Mouse (Mus musculus): Measurements from ENCODE around the gene Abracl.

The Abracl gene

DNA sequence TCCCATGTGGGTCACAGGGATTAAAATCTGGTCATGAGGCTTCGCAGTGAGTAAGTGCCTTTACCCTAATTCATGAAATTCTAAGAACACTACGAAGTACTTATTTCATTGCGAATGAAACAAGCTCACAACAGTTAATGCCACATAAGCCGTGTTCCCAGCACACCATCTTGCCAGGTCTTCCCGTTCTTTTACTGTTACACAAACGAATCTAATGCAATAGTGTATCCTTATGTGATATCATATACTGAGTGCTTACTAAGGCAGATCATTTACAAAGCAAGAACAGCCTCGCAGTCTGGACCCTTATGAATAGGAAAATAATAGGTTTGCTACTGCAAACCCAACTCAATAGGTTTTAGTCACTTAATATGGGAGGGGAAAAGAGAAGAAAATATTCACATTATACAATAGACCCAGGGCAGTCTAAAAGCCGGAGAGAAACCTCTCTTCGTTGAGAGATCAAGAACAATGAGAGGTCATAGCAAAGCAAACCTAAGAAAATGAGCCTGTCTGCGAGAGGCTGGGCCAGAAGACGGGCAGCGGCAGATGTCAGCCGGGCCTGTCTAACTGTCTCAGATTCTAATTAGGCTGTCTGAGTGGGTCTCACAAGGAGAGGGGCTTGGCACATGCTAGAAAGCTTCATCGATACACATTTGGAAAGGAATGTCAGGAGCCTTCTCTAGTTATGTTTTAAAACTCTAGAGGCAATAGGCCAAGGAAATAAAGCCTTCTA is 1.3 kb downstream of the Abracl start:
- DNase-seq (ENCODE audit: low read depth, low spot score) = no peak

- no peak for DNase-seq (ENCODE audit: low read depth, low spot score)
Measured at GRCm38 (mm10) chr10:18020846-18021245, 2.2 kb downstream of the Abracl start.

DNA sequence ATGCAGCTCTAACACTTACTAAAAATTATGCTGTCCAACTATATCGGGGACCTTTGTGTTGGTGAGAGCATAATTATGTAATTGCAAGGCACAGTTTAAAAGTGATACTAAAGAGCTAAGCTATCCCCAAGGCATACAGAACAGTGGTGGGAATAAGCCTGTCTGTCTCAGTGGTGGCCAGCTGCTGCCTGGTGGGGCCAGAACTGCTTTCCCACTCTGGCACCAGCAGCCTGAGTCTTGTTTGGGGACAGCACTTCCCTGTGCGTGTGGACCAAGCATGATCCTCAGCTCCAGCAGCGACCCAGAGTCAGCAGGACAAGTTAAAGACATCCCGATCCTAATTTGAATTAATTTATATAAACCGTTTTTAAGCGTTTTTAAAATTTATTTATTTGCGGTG is 2.6 kb downstream of the Abracl start:
- DNase-seq (ENCODE audit: low read depth, low spot score) = no peak

DNA sequence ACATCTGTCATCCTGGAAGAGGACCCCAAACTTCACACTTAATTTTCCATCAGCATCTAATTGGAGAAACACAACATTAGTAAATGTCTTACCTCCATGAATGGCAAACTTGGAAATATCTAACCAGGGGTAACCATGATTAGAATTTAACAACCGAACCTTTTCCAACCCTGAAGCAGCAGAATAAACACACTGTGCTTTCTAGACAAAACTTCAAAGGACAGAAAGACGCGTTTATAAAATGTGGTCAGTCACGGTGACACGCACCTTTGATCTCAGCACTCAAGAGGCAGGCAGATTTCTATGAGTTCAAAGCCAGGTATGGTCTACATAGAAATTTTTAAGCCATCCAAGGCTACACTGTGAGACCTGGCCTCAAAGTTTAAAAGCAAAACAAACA is 11.3 kb downstream of the Abracl start:
- DNase-seq (ENCODE audit: low read depth, low spot score) = no peak

- DNase-seq (ENCODE audit: low read depth, low spot score) = no peak
Measured at GRCm38 (mm10) chr10:18009744-18010143, 13.3 kb downstream of the Abracl start.

GRCm38 (mm10) chr10:18008118-18008517 is 15.0 kb downstream of the Abracl start:
- no peak for DNase-seq (ENCODE audit: low read depth, low spot score)

DNA sequence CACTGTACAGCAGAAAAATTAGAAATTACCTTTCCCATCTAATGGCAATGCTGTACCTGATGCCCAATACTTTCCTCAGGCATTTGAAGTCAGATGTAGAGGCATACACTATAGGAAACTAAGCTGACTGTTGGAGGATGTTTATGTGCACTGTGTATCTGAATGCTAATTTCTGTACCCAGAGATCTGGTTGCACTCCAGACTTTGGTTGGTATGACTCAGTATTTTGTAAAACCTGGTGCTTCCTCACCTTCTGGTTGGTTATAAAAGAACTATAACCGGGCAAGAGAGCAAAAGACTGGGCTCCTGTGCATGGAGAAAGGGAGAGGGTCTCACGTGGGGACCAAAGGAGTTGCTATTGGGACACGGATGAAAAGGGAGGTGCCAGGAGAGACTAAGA is 15.8 kb downstream of the Abracl start:
- no peak for DNase-seq (ENCODE audit: low read depth, low spot score)

DNA sequence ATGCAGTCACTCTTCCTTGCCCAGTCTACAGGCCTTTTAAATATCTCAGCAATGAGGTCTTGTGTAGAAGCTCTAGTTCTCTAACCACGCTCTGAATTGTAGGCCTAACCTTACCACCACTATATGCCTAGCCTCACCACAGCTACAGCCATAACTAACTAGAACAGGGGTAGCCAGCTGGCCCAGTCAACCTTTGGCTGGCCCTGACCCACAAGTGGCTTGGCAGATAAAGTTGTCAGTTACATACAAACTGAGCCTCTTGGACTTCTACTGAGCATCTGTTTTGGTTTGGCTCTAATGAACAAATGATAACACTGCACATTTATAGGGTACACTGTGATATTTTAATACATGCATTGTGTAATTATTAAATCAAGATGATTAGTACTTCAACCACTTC is 16.3 kb downstream of the Abracl start:
- DNase-seq (ENCODE audit: low read depth, low spot score) = no peak

DNA sequence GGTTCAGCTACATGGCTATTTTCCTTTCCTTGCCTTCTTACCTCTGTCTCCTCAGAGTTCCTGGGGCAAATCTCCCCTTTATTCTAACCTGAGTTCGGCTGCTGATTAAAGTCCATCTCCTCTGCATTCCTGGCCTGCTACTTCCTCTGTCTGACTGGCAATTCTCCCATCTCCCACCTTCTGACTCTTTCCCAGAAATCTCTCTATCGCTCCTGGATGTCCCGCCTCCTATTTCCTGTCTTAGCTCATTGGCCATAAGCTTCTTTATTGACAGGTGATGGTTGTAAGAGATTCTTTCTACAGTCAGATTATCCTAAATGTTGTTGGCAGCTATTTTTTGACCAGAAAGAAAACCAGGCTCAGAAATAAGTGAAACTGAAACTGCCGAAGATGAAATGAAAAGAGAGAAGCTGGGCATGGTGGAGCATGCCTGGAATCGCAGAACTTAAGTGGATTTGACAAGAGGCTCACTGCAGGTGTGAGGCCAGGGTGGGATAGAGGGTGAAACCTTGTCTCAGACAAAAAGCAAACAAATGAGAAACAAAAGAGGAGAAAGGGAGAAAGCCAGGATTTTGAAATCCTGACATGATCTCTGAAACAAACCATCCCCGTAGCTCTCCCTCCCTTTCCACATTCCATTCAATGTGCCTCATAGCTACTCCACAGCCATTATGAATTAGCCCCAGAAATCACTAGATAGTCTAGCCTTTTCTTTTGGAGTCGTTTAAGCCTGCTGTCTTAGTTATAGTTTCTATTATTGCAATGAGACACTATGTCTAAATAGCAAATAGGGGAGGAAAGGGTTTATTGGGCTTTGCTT is 17.7 kb downstream of the Abracl start:
- DNase-seq (ENCODE audit: low read depth, low spot score) = no peak

GRCm38 (mm10) chr10:18003966-18004637 is 19.0 kb downstream of the Abracl start:
- no peak for DNase-seq (ENCODE audit: low read depth, low spot score)

DNA sequence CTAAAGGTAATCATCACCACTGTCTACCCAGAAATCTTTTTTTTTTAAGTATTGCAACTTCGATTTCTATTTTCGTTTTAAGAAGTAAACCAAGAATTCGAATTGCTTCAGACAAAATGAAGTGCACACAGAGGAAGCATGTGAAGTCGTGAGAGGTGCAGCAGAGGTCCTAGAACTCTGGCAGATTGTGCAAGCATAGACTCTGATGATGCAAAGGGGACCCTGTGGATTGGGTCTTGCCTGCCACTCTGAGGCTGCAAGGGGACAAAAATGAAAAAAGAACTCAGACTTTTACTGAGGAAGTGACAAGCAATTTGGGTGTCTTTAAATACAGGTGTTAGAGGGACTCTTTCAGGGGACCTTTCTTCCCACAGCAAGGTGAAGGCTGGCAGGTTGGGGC is 32.5 kb downstream of the Abracl start:
- DNase-seq (ENCODE audit: low read depth, low spot score) = no peak

GRCm38 (mm10) chr10:17989136-17989535 is 34.0 kb downstream of the Abracl start:
- DNase-seq (ENCODE audit: low read depth, low spot score) = no peak

DNA sequence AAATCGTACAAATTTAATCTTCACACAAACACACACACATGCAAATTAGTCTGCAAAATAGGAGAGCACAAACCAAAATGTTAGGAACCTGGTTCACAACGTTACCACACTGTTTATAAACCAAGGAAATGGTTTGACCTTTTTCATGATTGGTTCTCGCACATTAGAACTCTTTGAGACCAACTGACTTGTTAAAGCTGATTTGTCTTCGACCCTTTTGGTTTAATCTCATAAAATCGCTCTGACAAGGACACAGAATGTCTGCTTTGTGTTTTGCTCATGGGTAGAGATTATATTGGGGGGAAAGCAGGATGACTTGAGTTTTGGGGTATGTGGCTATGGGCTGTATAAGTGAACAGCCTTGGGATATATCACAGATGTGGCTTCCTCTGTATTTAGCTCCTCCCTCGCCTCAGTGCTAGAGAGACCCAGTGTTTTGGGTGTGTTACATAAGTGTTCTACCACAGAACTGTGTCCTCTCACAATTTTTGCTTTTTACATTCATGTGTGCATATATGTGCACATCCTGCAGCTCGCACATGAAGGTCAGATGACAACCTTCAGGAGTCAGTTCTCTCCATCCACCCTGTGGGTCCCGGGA is 35.2 kb downstream of the Abracl start:
- no peak for DNase-seq (ENCODE audit: low read depth, low spot score)

DNA sequence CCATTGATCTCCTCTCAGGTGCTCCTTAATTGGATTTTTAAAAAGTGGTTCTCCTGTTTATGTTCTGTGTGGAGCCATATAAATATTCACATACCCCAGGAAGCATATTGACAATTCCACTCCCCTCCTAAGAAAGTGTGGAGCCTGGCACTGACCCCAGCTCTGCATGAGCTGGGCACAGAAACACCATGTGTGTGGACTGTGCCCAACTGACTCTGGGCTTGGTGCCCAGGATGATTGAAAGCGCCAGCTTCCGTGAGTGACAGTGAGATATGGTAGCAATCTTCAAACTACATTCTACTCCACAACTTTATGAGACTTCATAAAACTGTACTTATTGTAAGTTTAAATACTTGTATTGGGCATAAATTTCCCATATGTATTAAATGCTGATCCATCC is 39.8 kb downstream of the Abracl start:
- no peak for DNase-seq (ENCODE audit: low read depth, low spot score)

- DNase-seq (ENCODE audit: low read depth, low spot score) = no peak
Measured at GRCm38 (mm10) chr10:17966090-17966489, 57.0 kb downstream of the Abracl start.

All from ZHBTc4 (cell line).